Mouse (Mus musculus) intestine, embryonic 16.5 days (tissue): ENCODE measurements around the gene Zbed4. TPM values are rescaled to one million over a fixed set of nuclear protein-coding genes. Genes with fewer than 3 reads are reported as not detected.
"Not testable (repeated sequence)": the region's sequence is repeated elsewhere in the genome, so short reads cannot be mapped to it uniquely, and the experiment has no call there.

Experiments used
- ATAC-seq: fragments of 200-750 bp; cut with Nextera tagmentation; 2 replicates; pipeline ENCODE4 v1.8.0; 2017; ENCODE audit warnings: moderate TSS enrichment, moderate library complexity
- H3K27ac ChIP-seq: fragments of 300-500 bp; sonication (generic); 2 replicates; pipeline ENCODE4 v1.5.1; 2014; ENCODE audit warnings: mild to moderate bottlenecking, low read length
- H3K27me3 ChIP-seq: fragments of 300-500 bp; sonication (generic); replicated peaks from 2 replicates; pipeline ENCODE4 v1.6.1; 2014; ENCODE audit warnings: low read length, control low read depth, mixed read lengths; ENCODE audit not compliant: control insufficient read depth, insufficient read depth
- H3K36me3 ChIP-seq: fragments of 300-500 bp; sonication (generic); 2 replicates; pipeline ENCODE4 v1.6.1; 2014; ENCODE audit warnings: low read length, control low read depth; ENCODE audit not compliant: control insufficient read depth, insufficient read depth
- H3K4me1 ChIP-seq: fragments of 300-500 bp; sonication (generic); 2 replicates; pipeline ENCODE4 v1.6.1; 2014; ENCODE audit warnings: low read length, control low read depth, mixed read lengths; ENCODE audit not compliant: control insufficient read depth, insufficient read depth
- H3K4me2 ChIP-seq: fragments of 300-500 bp; sonication (generic); 2 replicates; pipeline ENCODE4 v1.6.1; 2014; ENCODE audit warnings: low read depth, low read length, control low read depth
- H3K4me3 ChIP-seq: fragments of 300-500 bp; sonication (generic); 2 replicates; pipeline ENCODE4 v1.5.1; 2014; ENCODE audit warnings: mild to moderate bottlenecking, low read length
- H3K9ac ChIP-seq: fragments of 300-500 bp; sonication (generic); 2 replicates; pipeline ENCODE4 v1.6.1; 2014; ENCODE audit warnings: low read depth, low read length
- H3K9me3 ChIP-seq: fragments of 300-500 bp; sonication (generic); 2 replicates; pipeline ENCODE4 v1.6.1; 2016; ENCODE audit warnings: low read length, control low read depth; ENCODE audit not compliant: control insufficient read depth
- WGBS: fragments of 180-500 bp; shearing (Covaris S2); extraction: QIAGEN DNeasy Blood & Tissue Kit; methylation state at CpG from one replicate; pipeline ENCODE4 v1.1.7; 2014; 5-methylcytosine and 5-hydroxymethylcytosine counted together
- polyA plus RNA-seq: library from polyadenylated mRNA; unstranded; fragments of >200 nt; fragmentation: Nextera tagmentation; extraction: Ambion mirVana; gene quantifications from 2 replicates; pipeline ENCODE4 v1.2.1, GENCODE M21; 2015

Gene Zbed4
- polyA plus RNA-seq, 1 experiment from 2014 or later = 11.9 TPM

DNA sequence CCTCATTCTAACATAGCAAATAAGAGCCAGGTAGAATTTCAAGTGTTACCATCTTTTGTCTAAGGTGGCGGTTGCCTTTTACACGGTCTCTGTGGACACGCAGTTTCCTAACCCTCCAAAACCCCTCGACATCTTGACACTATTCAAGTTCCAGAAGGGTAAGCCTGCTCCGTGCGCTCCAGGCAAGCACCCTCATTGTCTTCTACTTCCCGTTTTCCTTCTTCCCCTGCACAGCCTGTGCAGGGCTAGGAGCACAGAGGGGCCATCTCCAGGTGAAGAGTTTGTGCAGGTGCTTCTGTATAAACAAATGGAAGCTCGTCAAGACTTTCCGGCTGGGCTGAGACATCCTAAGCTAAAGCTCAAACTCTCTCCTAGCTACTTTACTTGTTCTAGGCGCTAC, 1.4 kb upstream of the Zbed4 start:
- H3K4me3 ChIP-seq = no peak overlapping the region
- no peaks in the 10 kb centered on the region for H3K9me3 ChIP-seq
- peaks cover 10% of the 10 kb centered on the region for H3K4me1 ChIP-seq
- no peak overlapping the region for H3K9ac ChIP-seq
- H3K27me3 ChIP-seq = no peaks in the 10 kb centered on the region
- 86% methylated on average over 10 of the region's 10 CpGs for WGBS
- H3K4me2 ChIP-seq = no peak overlapping the region
- no peak for ATAC-seq
- no peaks in the 10 kb centered on the region for H3K36me3 ChIP-seq
- no peak overlapping the region for H3K27ac ChIP-seq

DNA sequence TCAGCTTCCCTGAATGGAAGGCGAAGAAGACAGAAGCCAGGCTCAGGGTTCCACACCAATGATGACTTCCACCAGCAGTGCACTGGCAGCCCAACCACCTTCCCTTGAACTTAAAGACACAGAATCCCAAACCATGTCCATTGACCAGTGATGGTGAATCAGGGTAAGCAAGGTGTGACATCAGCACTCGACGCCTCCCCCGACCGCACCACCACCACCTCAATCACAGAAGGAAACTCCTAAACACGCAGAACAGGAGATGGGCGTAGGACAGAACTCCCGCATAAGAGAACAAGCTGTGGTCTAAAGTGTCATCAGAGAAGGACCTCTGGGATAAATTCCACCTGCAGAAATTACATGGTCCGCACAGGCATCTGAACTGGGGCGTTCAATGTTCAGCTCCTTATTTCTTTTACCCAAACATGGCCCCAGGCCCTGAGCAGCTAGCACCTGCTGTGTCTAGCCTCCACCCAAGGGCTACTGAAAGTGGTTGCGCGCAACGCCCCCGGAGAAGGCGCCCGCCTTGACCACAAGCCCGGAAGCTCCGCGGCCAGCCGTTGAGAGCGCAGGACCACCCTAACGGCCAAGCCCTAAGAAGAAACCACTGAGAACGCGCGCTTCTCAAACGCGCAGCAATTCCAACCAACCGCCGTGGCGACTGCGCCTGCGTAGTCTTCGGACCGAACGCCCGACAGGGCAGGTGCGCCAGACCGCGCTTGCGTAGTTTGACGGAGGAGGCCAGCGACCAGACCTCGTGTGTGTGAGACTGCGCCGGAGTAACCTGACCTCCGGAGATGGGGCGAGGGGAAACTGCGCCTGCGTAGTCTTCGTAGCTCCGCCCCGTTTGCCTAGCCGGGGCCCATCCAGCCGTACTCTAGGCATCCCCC, 540 bp upstream of the Zbed4 start:
- no peaks in the 10 kb centered on the region for H3K9me3 ChIP-seq
- 5% methylated on average over 54 of the region's 54 CpGs for WGBS
- H3K4me1 ChIP-seq = peaks cover 10% of the 10 kb centered on the region
- H3K27ac ChIP-seq = peak overlapping the region; percentile 95
- peak overlapping the region; percentile 80 for H3K9ac ChIP-seq
- no peaks in the 10 kb centered on the region for H3K36me3 ChIP-seq
- peak; percentile 98 for ATAC-seq
- peak overlapping the region; percentile 76 for H3K4me2 ChIP-seq
- H3K4me3 ChIP-seq = peak overlapping the region; percentile 89
- H3K27me3 ChIP-seq = no peaks in the 10 kb centered on the region

DNA sequence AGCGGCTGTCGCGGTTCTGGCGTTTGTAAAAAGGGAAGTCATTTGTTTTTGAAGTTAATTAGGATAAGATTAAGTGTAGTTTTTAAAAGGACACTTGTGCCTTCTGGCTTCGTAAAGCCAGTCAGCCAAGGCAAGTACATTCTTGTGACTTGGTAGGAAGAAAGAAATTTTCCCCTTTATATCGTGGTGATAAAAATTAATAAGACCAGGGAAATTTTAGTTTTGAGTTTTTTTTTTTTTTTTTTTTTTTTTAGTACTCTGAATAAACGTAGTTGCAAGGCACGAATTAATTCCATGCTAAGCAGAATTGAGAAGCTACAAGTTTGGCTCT, 908 bp downstream of the Zbed4 start:
- no peaks in the 10 kb centered on the region for H3K27me3 ChIP-seq
- no peaks in the 10 kb centered on the region for H3K36me3 ChIP-seq
- no peak for ATAC-seq
- H3K4me3 ChIP-seq = peak overlapping the region; percentile 89
- WGBS = under 1% methylated on average over 8 of the region's 8 CpGs
- H3K4me1 ChIP-seq = peaks cover 10% of the 10 kb centered on the region
- peak overlapping the region; percentile 76 for H3K4me2 ChIP-seq
- H3K27ac ChIP-seq = peak overlapping the region; percentile 88
- no peaks in the 10 kb centered on the region for H3K9me3 ChIP-seq
- peak overlapping the region; percentile 86 for H3K9ac ChIP-seq

DNA sequence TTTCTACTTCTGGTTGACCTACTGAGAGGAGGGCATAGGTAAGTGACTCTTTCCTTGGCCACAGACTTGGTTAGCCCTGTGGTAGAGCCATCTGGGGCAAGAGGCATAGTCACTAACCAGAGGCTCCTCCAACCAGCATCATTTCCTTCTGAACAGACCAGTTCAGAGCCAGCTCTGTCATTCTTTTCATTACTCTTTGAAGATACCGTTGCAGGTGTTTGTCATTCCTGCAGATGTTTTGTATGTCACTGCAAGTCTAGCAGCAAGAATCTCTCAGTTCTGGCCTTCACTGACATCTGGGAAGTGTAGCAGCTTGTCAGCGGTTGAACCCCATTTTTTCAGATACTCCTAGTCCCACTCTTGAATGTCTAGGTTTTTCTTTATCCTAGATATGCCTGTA, 3.4 kb downstream of the Zbed4 start:
- H3K4me3 ChIP-seq = no peak overlapping the region
- H3K27ac ChIP-seq = no peak overlapping the region
- ATAC-seq = no peak
- no peaks in the 10 kb centered on the region for H3K9me3 ChIP-seq
- H3K4me1 ChIP-seq = peaks cover 15% of the 10 kb centered on the region
- H3K27me3 ChIP-seq = no peaks in the 10 kb centered on the region
- H3K4me2 ChIP-seq = no peak overlapping the region
- WGBS = 84% methylated on average over 2 of the region's 2 CpGs
- H3K36me3 ChIP-seq = no peaks in the 10 kb centered on the region
- H3K9ac ChIP-seq = no peak overlapping the region

DNA sequence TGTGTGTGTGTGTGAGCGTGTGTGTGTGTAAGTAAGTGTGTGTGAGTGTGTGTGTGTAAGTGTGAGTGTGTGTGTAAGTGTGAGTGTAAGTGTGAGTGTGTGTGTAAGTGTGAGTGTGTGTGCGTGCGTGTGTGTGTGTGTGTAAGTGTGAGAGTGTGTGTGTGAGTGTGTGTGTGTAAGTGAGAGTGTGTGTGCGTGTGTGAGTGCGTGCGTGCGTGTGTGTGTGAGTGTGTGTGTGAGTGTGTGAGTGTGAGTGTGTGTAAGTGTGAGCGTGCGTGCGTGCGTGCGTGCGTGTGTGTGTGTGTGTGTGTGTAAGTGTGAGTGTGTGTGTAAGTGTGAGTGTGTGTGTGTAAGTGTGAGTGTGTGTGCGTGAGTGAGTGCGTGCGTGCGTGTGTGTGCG, 4.3 kb downstream of the Zbed4 start:
- H3K9me3 ChIP-seq = no peaks in the 10 kb centered on the region
- no peak overlapping the region for H3K9ac ChIP-seq
- H3K36me3 ChIP-seq = no peaks in the 10 kb centered on the region
- H3K27ac ChIP-seq = no peak overlapping the region
- no peaks in the 10 kb centered on the region for H3K27me3 ChIP-seq
- WGBS = 94% methylated on average over 18 of the region's 18 CpGs
- no peak for ATAC-seq
- H3K4me1 ChIP-seq = peaks cover 11% of the 10 kb centered on the region
- H3K4me2 ChIP-seq = no peak overlapping the region
- H3K4me3 ChIP-seq = no peak overlapping the region

DNA sequence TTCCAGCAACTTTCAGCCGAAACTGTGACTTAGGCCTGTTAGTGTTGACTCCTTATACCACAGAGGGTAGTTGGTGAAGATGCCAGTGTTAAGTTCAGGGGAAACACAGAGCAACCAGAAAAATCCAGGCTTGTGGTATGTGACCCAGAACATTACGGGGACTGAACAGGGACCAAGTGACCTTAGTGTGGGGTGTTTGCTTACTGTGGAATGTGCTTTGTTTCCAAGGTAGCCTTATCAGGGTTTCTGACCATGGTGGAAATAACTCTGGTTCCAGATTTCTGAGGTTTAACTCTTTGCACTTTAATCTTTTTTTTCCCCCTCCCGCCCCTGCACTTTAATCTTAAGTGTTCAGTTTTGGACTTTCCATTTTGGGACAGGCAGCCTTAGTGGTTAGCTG, 6.6 kb downstream of the Zbed4 start:
- no peak overlapping the region for H3K4me3 ChIP-seq
- no peaks in the 10 kb centered on the region for H3K27me3 ChIP-seq
- no peak overlapping the region for H3K27ac ChIP-seq
- 0 out of 2 replicates have a peak, but pooled peaks have one; percentile 45 for ATAC-seq
- H3K4me2 ChIP-seq = no peak overlapping the region
- peaks cover 8% of the 10 kb centered on the region for H3K4me1 ChIP-seq
- 71% methylated on average over 3 of the region's 3 CpGs for WGBS
- no peak overlapping the region for H3K9ac ChIP-seq
- no peaks in the 10 kb centered on the region for H3K9me3 ChIP-seq
- H3K36me3 ChIP-seq = no peaks in the 10 kb centered on the region

DNA sequence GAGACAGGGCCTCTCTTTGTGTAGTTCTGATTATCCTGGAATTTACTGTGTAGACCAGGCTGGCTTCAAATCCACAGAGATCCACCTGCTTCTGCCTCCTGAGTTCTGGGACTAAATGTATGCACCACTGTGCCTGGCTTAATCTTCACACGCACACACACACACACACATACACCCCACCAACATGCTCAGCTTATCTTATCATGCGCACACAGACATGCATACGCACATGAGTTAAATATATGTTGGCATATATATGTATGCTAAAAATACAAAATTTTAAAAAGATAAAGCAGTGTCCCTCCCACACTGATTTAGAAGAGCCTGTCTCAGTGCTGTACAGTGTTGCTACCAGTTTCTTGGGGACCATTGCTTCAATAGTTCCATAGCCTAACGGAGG, 10.1 kb downstream of the Zbed4 start:
- Histone ChIP-seq H3K4me3 (no peak overlapping the region), H3K27me3 (no peaks in the 10 kb centered on the region), H3K36me3 (no peaks in the 10 kb centered on the region; the same call in 1 of the 2 replicates), H3K9me3 (no peaks in the 10 kb centered on the region), H3K27ac (no peak overlapping the region), H3K9ac (no peak overlapping the region), H3K4me1 (peaks cover 5% of the 10 kb centered on the region), H3K4me2 (no peak overlapping the region)
- WGBS = 92% methylated on average over 4 of the region's 4 CpGs
- peak; percentile 62 for ATAC-seq

DNA sequence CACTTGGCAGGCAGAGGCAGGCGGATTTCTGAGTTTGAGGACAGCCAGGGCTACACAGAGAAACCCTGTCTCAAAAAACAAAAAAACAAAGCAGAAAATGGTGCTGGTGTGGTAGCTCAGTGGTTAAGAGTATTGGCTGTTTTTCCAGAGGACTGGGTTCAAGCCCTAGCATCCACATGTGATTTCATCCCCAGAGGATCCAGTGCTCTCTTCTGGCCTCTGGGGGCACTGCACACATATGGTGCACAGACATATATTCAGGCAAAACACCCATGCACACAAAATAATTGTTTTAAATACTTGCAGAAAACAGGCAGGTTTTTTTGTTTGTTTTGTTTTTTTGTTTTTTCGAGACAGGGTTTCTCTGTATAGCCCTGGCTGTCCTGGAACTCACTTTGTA, 14.7 kb downstream of the Zbed4 start:
- H3K36me3 ChIP-seq, H3K27ac ChIP-seq, H3K4me3 ChIP-seq, H3K9me3 ChIP-seq, H3K4me1 ChIP-seq, H3K27me3 ChIP-seq, H3K9ac ChIP-seq, H3K4me2 ChIP-seq, ATAC-seq: not testable (repeated sequence)
- WGBS = 95% methylated on average over 2 of the region's 2 CpGs

DNA sequence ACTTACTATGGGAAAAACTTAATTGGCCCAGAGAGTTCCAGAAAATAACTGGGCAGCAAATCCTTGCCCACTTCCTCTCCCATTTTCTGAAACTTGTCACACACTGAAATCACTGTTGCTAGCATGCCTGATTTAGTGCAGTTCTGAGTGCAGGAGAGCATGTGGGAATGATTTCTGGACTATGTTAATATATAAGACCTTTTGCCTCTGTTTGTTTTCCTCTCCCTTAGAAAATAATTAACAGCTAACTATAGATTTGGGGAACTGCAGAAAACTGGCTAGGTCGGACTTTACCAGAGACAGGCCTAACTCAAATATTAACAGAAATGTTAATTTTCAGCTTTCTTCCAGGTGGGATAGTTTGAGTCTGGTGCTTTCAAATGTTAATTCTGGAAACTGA, 17.1 kb downstream of the Zbed4 start:
- Histone ChIP-seq H3K9ac (no peak overlapping the region), H3K4me1 (peaks cover 3% of the 10 kb centered on the region; the same call in 1 of the 2 replicates), H3K27me3 (no peaks in the 10 kb centered on the region), H3K4me3 (no peak overlapping the region), H3K27ac (no peak overlapping the region), H3K36me3 (peaks cover 5% of the 10 kb centered on the region), H3K4me2 (no peak overlapping the region), H3K9me3 (no peaks in the 10 kb centered on the region)
- no peak for ATAC-seq
- WGBS = 58% methylated on average over 1 of the region's 1 CpGs

DNA sequence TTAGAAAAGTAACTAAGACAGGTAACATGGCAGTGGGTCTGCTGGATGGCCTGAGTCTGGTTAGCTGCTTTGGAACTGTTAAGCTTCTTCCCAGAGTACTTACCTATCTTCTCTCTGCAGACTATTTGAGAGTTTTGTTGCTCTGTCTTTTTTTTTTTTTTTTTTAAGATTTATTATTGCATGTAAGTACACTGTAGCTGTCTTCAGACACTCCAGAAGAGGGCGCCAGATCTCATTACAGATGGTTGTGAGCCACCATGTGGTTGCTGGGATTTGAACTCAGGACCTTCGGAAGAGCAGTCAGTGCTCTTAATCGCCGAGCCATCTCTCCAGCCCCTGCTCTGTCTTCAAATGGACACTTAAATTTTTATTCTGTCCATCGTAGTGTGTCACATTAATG, 23.2 kb downstream of the Zbed4 start:
- H3K4me3 ChIP-seq, H3K4me1 ChIP-seq, H3K9me3 ChIP-seq, H3K27ac ChIP-seq, H3K27me3 ChIP-seq, H3K4me2 ChIP-seq, ATAC-seq, H3K9ac ChIP-seq, H3K36me3 ChIP-seq: not testable (repeated sequence)
- WGBS = 86% methylated on average over 5 of the region's 5 CpGs
